Mouse (Mus musculus) testis, adult 2 months (tissue): Measurements from ENCODE around the gene Cib1.

Experiments
- CTCF ChIP-seq: fragments of 200-500 bp; IDR thresholded peaks from 2 replicates; pipeline ENCODE4 v1.5.1; 2012; ENCODE audit warnings: low read depth, mild to moderate bottlenecking, inconsistent platforms, low read length, moderate library complexity; ENCODE audit not compliant: control insufficient read depth, insufficient read depth, insufficient replicate concordance
- POLR2A ChIP-seq: fragments of 200-500 bp; IDR thresholded peaks from 2 replicates; pipeline ENCODE4 v1.6.1; 2012; ENCODE audit warnings: low read depth, mild to moderate bottlenecking, inconsistent platforms, low read length, moderate library complexity; ENCODE audit not compliant: control insufficient read depth

- no peak for TF ChIP-seq POLR2A
- TF ChIP-seq CTCF: no peak
Measured at GRCm38 (mm10) chr7:80257706-80258105, 25.1 kb upstream of the Cib1 start.
